Mouse (Mus musculus) small intestine, adult 10 weeks (tissue): ENCODE results near the gene Crnkl1. TPM values are rescaled to one million over a fixed set of nuclear protein-coding genes. Genes with fewer than 3 reads are reported as not detected.

Experiments used
- polyA plus RNA-seq: library from polyadenylated mRNA; stranded (reverse); fragments of 350-450 nt; fragmentation: Illumina TruSeq; extraction: RNeasy Lipid Tissue Mini Kit (QIAGEN cat#74804); gene quantifications from one replicate; pipeline ENCODE4 v1.2.3, GENCODE M21; 2014; ENCODE audit warnings: low replicate concordance

Gene Crnkl1
- 37.7 TPM for polyA plus RNA-seq

GRCm38 (mm10) chr2:145934339-145935231, at the start of gene Crnkl1, which contains the start of gene Cfap61:
Gene Crnkl1, minus strand, starts transcription at chr2:145935014.
Gene Cfap61, plus strand, starts transcription at chr2:145934784.

GRCm38 (mm10) chr2:145901861-145902260, 33.0 kb downstream of the Crnkl1 start, which contains the start of gene Naa20:
Gene Naa20, plus strand, starts transcription at chr2:145902099.

Other genes with a start within 250 kb of the Crnkl1 start
- gene Naa20, start 32.9 kb downstream of the Crnkl1 start, polyA plus RNA-seq: 170 TPM
- gene Cfap61, start 230 bp downstream of the Crnkl1 start, polyA plus RNA-seq: not detected